Comparison of ENCODE assay signal across 8 mouse cellular contexts in the genomic region with DNA sequence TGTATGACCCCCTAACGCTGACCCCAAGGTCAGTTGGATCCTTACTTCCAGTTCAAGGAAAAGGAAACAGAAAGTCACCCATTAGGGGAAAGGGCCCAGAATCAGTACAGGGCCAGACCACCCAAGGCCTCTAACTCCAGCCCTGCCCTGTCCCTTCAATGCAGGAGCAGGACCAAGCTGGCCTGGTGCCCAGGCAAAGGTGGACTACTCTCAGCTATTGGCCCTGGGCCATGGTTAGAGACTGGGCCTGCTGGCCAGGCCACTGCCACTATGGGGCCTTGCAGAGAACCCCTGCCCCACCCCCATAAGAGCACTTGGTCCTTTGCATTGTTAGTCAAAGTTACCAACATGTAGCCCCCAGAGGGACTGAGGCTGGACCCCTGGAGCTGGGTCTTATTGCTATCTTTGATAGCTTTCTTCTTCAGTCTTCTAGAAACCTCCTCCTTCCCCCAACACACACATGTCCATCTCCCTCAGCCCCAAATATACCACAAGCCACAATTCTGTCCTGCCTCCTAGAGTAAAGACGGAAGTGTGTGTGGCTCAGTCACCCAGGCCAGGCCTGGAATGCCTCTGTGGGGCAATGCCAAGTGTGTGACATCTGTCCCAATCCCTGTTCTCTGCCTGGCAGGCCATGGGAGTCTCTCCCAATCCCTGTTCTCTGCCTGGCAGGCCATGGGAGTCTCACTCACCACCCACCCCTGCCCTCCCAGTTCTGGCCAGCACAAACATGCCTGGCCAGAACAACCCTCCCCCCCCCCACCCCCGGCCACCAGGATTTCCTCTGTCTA. TPM values are rescaled to one million over a fixed set of nuclear protein-coding genes. Genes with fewer than 3 reads are reported as not detected.
DNase-seq lines count a peak whose midpoint lies in the region; ATAC-seq lines count a peak whose summit lies in the region.

No protein-coding gene starts in this region.

- intact Hi-C loops in heart, postnatal 10 days (cut with DNase I): no loop called here

- ATAC-seq in cerebellum, adult (ENCODE audit: insufficient number of reproducible peaks, low FRiP score, low TSS enrichment): no peak

- peak; percentile 73 for DNase-seq in cerebellum, adult 11 months
- DNase-seq in ovary, postnatal 36 days (ENCODE audit: low spot score): peak; percentile 37
- DNase-seq in ovary, postnatal 10 days (ENCODE audit: low spot score): no peak
- peak; percentile 68 to 70 for DNase-seq in heart, postnatal 10 days
- peak; percentile 64 to 79 for DNase-seq in lung, postnatal 4 days
- no peak for DNase-seq in layer of hippocampus, adult 9-10 months (ENCODE audit: low spot score)
- no peak for DNase-seq in embryo, embryonic 10.5 days (ENCODE audit: low spot score)

RNA-seq across cellular contexts. Expression of a gene that starts 33.3 kb away (rescaled TPM):
- total RNA-seq in heart, postnatal 10 days (2021): 1 to 10 TPM; 3.5 to 6.6 TPM

Comparison
In these comparisons a context has a peak if more than half of its experiments do, and no peak if none do; other contexts are left out.
1. DNase-seq: peak in cerebellum, adult 11 months (single experiment), ovary, postnatal 36 days (single experiment), heart, postnatal 10 days (2 of 2) and lung, postnatal 4 days (2 of 2); none in ovary, postnatal 10 days (single experiment), layer of hippocampus, adult 9-10 months (single experiment) and embryo, embryonic 10.5 days (single experiment).